Mouse (Mus musculus) midbrain, embryonic 12.5 days (tissue): ENCODE measurements at regions not wholly inside any gene's neighbourhood (a gene's known extent, or its start where the extent isn't known, plus 50 kb on each side); places are given as distances from the start of the nearest gene placed in this dataset.

Source experiments
- ATAC-seq: fragments of 200-750 bp; cut with Nextera tagmentation; 2 replicates; pipeline ENCODE4 v1.8.0; 2017; ENCODE audit warnings: low read depth, moderate TSS enrichment, moderate library complexity; ENCODE audit not compliant: low FRiP score
- H3K27ac ChIP-seq: fragments of 300-500 bp; sonication (generic); replicated peaks from 2 replicates; pipeline ENCODE4 v1.5.1; 2016; ENCODE audit warnings: mild to moderate bottlenecking
- H3K27me3 ChIP-seq: fragments of 300-500 bp; sonication (generic); 2 replicates; pipeline ENCODE4 v1.6.1; 2016; ENCODE audit warnings: mild to moderate bottlenecking
- H3K36me3 ChIP-seq: fragments of 300-500 bp; sonication (generic); 2 replicates; pipeline ENCODE4 v1.6.1; 2016
- H3K4me1 ChIP-seq: fragments of 300-500 bp; sonication (generic); 2 replicates; pipeline ENCODE4 v1.6.1; 2016
- H3K4me2 ChIP-seq: fragments of 300-500 bp; sonication (generic); replicated peaks from 2 replicates; pipeline ENCODE4 v1.6.1; 2016; ENCODE audit warnings: mild to moderate bottlenecking, moderate library complexity
- H3K4me3 ChIP-seq: fragments of 300-500 bp; sonication (generic); 2 replicates; pipeline ENCODE4 v1.5.1; 2016; ENCODE audit warnings: mild to moderate bottlenecking
- H3K9ac ChIP-seq: fragments of 300-500 bp; sonication (generic); replicated peaks from 2 replicates; pipeline ENCODE4 v1.6.1; 2016; ENCODE audit warnings: mild to moderate bottlenecking, moderate library complexity
- H3K9me3 ChIP-seq: fragments of 300-500 bp; sonication (generic); 2 replicates; pipeline ENCODE4 v1.6.1; 2016; ENCODE audit warnings: mild to moderate bottlenecking
- WGBS: fragments of 180-500 bp; shearing (Covaris S2); methylation state at CpG from one replicate; pipeline ENCODE4 v1.1.7; 2016; 5-methylcytosine and 5-hydroxymethylcytosine counted together

DNA sequence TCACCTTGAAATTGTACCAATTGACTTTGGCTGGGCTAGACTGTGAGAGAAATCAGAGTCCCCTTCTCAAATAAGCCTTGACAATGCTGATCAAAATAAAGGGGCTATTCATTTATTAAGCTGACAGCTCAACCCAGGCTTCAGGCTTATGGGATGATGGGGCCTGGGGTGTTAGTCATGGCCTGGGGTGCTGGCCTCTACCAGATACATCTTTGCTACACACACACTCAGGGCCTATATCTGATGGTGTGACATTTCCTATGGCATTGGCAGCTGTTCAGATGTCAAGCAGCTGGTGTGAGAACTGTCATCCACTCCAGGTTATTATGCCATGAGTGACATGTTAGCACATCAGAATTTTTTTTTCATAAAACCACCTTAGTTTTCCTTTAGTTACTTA is 1396.2 kb downstream of the Mat2b start:
- H3K4me1 ChIP-seq, result no peaks in the 10 kb centered on the region
- H3K36me3 ChIP-seq, result no peaks in the 10 kb centered on the region
- H3K27ac ChIP-seq, result no peak overlapping the region
- H3K9ac ChIP-seq, result no peak overlapping the region
- no peak overlapping the region for H3K4me2 ChIP-seq
- H3K4me3 ChIP-seq, result no peak overlapping the region
- H3K27me3 ChIP-seq, result no peaks in the 10 kb centered on the region
- H3K9me3 ChIP-seq, result no peaks in the 10 kb centered on the region
- no peak for ATAC-seq

DNA sequence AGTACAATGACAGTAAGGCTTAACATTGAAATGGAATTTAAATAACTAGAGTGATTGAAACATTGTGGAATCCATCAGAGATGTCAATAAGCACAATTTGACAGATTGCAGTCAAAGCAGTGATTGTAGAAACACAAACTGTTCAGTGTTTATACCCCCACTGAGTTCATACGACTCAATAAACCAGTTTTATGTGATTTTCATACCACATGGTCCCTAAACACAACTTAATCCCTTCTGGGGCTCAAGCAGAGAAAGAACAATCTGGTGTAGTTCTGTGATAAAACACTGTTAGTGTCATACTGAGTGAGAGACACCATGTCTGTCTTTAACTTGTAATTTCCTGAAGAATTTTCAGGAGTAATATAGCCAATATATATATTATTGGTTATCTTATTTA is 1439.6 kb downstream of the Mat2b start:
- no peaks in the 10 kb centered on the region for H3K9me3 ChIP-seq
- no peak overlapping the region for H3K27ac ChIP-seq
- no peaks in the 10 kb centered on the region for H3K36me3 ChIP-seq
- ATAC-seq, result no peak
- 58% methylated on average over 1 of the region's 1 CpGs for WGBS
- H3K4me3 ChIP-seq, result no peak overlapping the region
- H3K9ac ChIP-seq, result no peak overlapping the region
- no peaks in the 10 kb centered on the region for H3K4me1 ChIP-seq
- H3K4me2 ChIP-seq, result no peak overlapping the region
- no peaks in the 10 kb centered on the region for H3K27me3 ChIP-seq

GRCm38 (mm10) chr11:39228335-39228734 is 1466.7 kb downstream of the Mat2b start:
- Histone ChIP-seq H3K4me2 (no peak overlapping the region), H3K9ac (no peak overlapping the region), H3K4me1 (no peaks in the 10 kb centered on the region), H3K4me3 (no peak overlapping the region), H3K36me3 (no peaks in the 10 kb centered on the region), H3K9me3 (no peaks in the 10 kb centered on the region), H3K27me3 (no peaks in the 10 kb centered on the region), H3K27ac (no peak overlapping the region)
- 62% methylated on average over 6 of the region's 6 CpGs for WGBS
- ATAC-seq, result peak; percentile 76

GRCm38 (mm10) chr11:39224696-39225095 is 1470.3 kb downstream of the Mat2b start:
- H3K27ac ChIP-seq, result no peak overlapping the region
- no peak overlapping the region for H3K4me3 ChIP-seq
- H3K9me3 ChIP-seq, result no peaks in the 10 kb centered on the region
- 34% methylated on average over 2 of the region's 2 CpGs for whole genome bisulfite sequencing
- H3K36me3 ChIP-seq, result no peaks in the 10 kb centered on the region
- no peak overlapping the region for H3K4me2 ChIP-seq
- no peak overlapping the region for H3K9ac ChIP-seq
- ATAC-seq, result no peak
- H3K4me1 ChIP-seq, result no peaks in the 10 kb centered on the region
- H3K27me3 ChIP-seq, result no peaks in the 10 kb centered on the region

DNA sequence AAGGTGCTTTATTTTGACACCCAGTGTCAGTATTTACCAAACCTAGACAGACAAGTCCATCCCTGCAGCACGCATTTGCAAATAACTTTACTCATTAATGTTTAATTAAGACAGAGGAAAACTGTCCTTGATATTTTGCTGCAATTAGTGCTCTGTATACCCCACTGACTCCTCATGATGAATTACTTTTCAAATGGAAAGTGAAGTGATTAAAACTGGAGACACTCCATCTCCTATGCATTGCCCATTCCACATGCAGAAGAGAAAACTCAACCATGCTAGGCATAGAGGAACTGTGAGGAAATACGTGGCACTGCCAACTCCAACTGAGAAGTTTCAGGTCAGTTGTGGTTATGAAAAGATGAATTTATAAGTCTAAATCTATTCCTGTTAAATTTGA is 1471.6 kb downstream of the Mat2b start:
- H3K4me1 ChIP-seq, result no peaks in the 10 kb centered on the region
- H3K4me3 ChIP-seq, result no peak overlapping the region
- no peak for ATAC-seq
- H3K36me3 ChIP-seq, result no peaks in the 10 kb centered on the region
- no peak overlapping the region for H3K27ac ChIP-seq
- 68% methylated on average over 2 of the region's 2 CpGs for whole genome bisulfite sequencing
- H3K4me2 ChIP-seq, result no peak overlapping the region
- no peak overlapping the region for H3K9ac ChIP-seq
- no peaks in the 10 kb centered on the region for H3K9me3 ChIP-seq
- no peaks in the 10 kb centered on the region for H3K27me3 ChIP-seq
